Mouse (Mus musculus): ENCODE data around the gene Zfp385a. TPM values are rescaled to one million over a fixed set of nuclear protein-coding genes. Genes with fewer than 3 reads are reported as not detected.

The Zfp385a gene
- polyA plus RNA-seq, 1 experiment from 2014 or later, result 3.1 TPM

- Histone ChIP-seq H3K4me3 (ENCODE audit: low read depth, low read length) (no peak overlapping the region), H3K9ac (ENCODE audit: low read depth, low read length) (no peak overlapping the region), H3K4me2 (replicated peaks; ENCODE audit: low read depth) (no peak overlapping the region), H3K9me3 (ENCODE audit: control insufficient read depth) (no peaks in the 10 kb centered on the region), H3K27me3 (replicated peaks; ENCODE audit: control insufficient read depth, insufficient read depth, low read length) (0 out of 2 replicates have a peak, but pooled peaks cover 3% of the 10 kb centered on the region), H3K36me3 (ENCODE audit: control insufficient read depth, insufficient read depth) (no peaks in the 10 kb centered on the region), H3K4me1 (replicated peaks; ENCODE audit: control insufficient read depth, insufficient read depth, low read length) (0 out of 2 replicates have a peak, but pooled peaks cover 4% of the 10 kb centered on the region), H3K27ac (ENCODE audit: low read depth, low read length) (no peak overlapping the region)
- 70% methylated on average over 10 of the region's 10 CpGs for WGBS
- ATAC-seq, result no peak
- no peak for TF ChIP-seq CTCF (IDR thresholded peaks at IDR 0.05; ENCODE audit: low read depth)
These were observed 23.7 kb downstream of the Zfp385a start for GRCm38 (mm10) chr15:103315979-103316776.

- peak; percentile 88 for TF ChIP-seq CTCF (IDR thresholded peaks at IDR 0.05; ENCODE audit: low read depth)
- H3K27ac ChIP-seq (ENCODE audit: low read depth, low read length), result no peak overlapping the region
- peak; percentile 69 for ATAC-seq
- H3K9ac ChIP-seq (ENCODE audit: low read depth, low read length), result no peak overlapping the region
- 6% methylated on average over 18 of the region's 18 CpGs for WGBS
- no peaks in the 10 kb centered on the region for H3K27me3 ChIP-seq (replicated peaks; ENCODE audit: control insufficient read depth, insufficient read depth, low read length)
- 0 out of 2 replicates have a peak, but pooled peaks cover 4% of the 10 kb centered on the region for H3K4me1 ChIP-seq (replicated peaks; ENCODE audit: control insufficient read depth, insufficient read depth, low read length)
- H3K4me3 ChIP-seq (ENCODE audit: low read depth, low read length), result peak overlapping the region; percentile 24
- H3K4me2 ChIP-seq (replicated peaks; ENCODE audit: low read depth), result peak overlapping the region; percentile 64
- H3K36me3 ChIP-seq (ENCODE audit: control insufficient read depth, insufficient read depth), result no peaks in the 10 kb centered on the region
- H3K9me3 ChIP-seq (ENCODE audit: control insufficient read depth), result no peaks in the 10 kb centered on the region
These were observed 24.8 kb downstream of the Zfp385a start for GRCm38 (mm10) chr15:103315011-103315502.

- 0 out of 2 replicates have a peak, but pooled peaks cover 4% of the 10 kb centered on the region for H3K4me1 ChIP-seq (replicated peaks; ENCODE audit: control insufficient read depth, insufficient read depth, low read length)
- H3K27ac ChIP-seq (ENCODE audit: low read depth, low read length), result no peak overlapping the region
- no peaks in the 10 kb centered on the region for H3K9me3 ChIP-seq (ENCODE audit: control insufficient read depth)
- no peak for TF ChIP-seq CTCF (IDR thresholded peaks at IDR 0.05; ENCODE audit: low read depth)
- WGBS, result 59% methylated on average over 21 of the region's 22 CpGs
- no peaks in the 10 kb centered on the region for H3K36me3 ChIP-seq (ENCODE audit: control insufficient read depth, insufficient read depth)
- ATAC-seq, result no peak
- H3K4me2 ChIP-seq (replicated peaks; ENCODE audit: low read depth), result peak overlapping the region; percentile 64
- H3K4me3 ChIP-seq (ENCODE audit: low read depth, low read length), result 0 out of 2 replicates have a peak overlapping the region, but pooled peaks have one; percentile 24
- no peak overlapping the region for H3K9ac ChIP-seq (ENCODE audit: low read depth, low read length)
- H3K27me3 ChIP-seq (replicated peaks; ENCODE audit: control insufficient read depth, insufficient read depth, low read length), result 0 out of 2 replicates have a peak, but pooled peaks cover under 1% of the 10 kb centered on the region
These were observed 25.7 kb downstream of the Zfp385a start for GRCm38 (mm10) chr15:103314181-103314580.

- Histone ChIP-seq H3K4me2 (replicated peaks; ENCODE audit: low read depth) (peak overlapping the region; percentile 44; the same call in 1 of the 2 replicates), H3K9me3 (ENCODE audit: control insufficient read depth) (no peaks in the 10 kb centered on the region), H3K9ac (ENCODE audit: low read depth, low read length) (no peak overlapping the region), H3K4me1 (replicated peaks; ENCODE audit: control insufficient read depth, insufficient read depth, low read length) (0 out of 2 replicates have a peak, but pooled peaks cover 4% of the 10 kb centered on the region), H3K27me3 (replicated peaks; ENCODE audit: control insufficient read depth, insufficient read depth, low read length) (0 out of 2 replicates have a peak, but pooled peaks cover 2% of the 10 kb centered on the region), H3K4me3 (ENCODE audit: low read depth, low read length) (no peak overlapping the region), H3K36me3 (ENCODE audit: control insufficient read depth, insufficient read depth) (no peaks in the 10 kb centered on the region), H3K27ac (ENCODE audit: low read depth, low read length) (no peak overlapping the region)
- WGBS, result 27% methylated on average over 18 of the region's 18 CpGs
- no peak for ATAC-seq
- peak; percentile 88 for TF ChIP-seq CTCF (IDR thresholded peaks at IDR 0.05; ENCODE audit: low read depth)
These were observed 26.3 kb downstream of the Zfp385a start for GRCm38 (mm10) chr15:103313495-103314095.

GRCm38 (mm10) chr15:103310365-103310910, 29.5 kb downstream of the Zfp385a start, which contains the start of gene Gpr84:
Gene Gpr84 (minus strand): TSS chr15:103310612.
- no peak within 1 kb of the TSS for H3K4me3 ChIP-seq (ENCODE audit: low read depth, low read length)
- H3K9ac ChIP-seq (ENCODE audit: low read depth, low read length), result no peak within 1 kb of the TSS
- ATAC-seq, result no peak
- WGBS, result 72% methylated on average over 6 of the region's 6 CpGs
- 0 out of 2 replicates have a peak, but pooled peaks cover 2% of the 10 kb centered on the region for H3K27me3 ChIP-seq (replicated peaks; ENCODE audit: control insufficient read depth, insufficient read depth, low read length)
- H3K36me3 ChIP-seq (ENCODE audit: control insufficient read depth, insufficient read depth), result no peaks in the 10 kb centered on the region
- no peak within 1 kb of the TSS for H3K27ac ChIP-seq (ENCODE audit: low read depth, low read length)
- no peak for TF ChIP-seq CTCF (IDR thresholded peaks at IDR 0.05; ENCODE audit: low read depth)
- H3K9me3 ChIP-seq (ENCODE audit: control insufficient read depth), result no peaks in the 10 kb centered on the region
- no peak within 1 kb of the TSS for H3K4me2 ChIP-seq (replicated peaks; ENCODE audit: low read depth)
- H3K4me1 ChIP-seq (replicated peaks; ENCODE audit: control insufficient read depth, insufficient read depth, low read length), result 0 out of 2 replicates have a peak, but pooled peaks cover 13% of the 10 kb centered on the region

All from intestine, postnatal 0 days (tissue).